Mouse (Mus musculus) liver, embryonic 14.5 days (tissue): ENCODE measurements around the gene Map3k7cl.

Experiments used
- CTCF ChIP-seq: IDR thresholded peaks from 2 replicates; pipeline ENCODE4 v1.5.1; 2016; ENCODE audit warnings: antibody characterized with exemption, low read depth, control low read depth
- EP300 ChIP-seq: IDR thresholded peaks from 2 replicates; pipeline ENCODE4 v1.6.1; 2016; ENCODE audit warnings: antibody characterized with exemption, low read depth

DNA sequence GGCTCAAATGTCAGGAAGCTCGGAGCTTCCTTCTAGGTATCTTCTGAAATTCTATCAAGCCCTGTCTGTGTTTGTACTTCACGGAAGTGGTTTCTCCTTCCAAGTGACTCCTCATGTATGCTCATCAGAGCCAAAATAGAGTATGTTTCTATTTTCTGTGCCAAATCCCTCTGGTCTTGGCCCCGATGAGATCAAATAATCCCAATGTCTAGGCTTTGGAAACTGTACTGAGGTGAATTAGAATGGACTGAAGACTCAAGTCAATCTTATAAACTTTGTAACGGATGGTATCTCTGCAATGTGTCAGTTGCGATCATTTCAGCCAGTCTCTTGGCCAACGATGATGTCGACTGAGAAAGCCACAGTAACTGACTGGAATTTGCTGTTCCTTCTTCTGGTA is 15.1 kb downstream of the Map3k7cl start:
- TF ChIP-seq CTCF = no peak
- TF ChIP-seq EP300 = no peak
